Mouse (Mus musculus): ENCODE measurements around the gene Zzz3.

Zzz3 gene

DNA sequence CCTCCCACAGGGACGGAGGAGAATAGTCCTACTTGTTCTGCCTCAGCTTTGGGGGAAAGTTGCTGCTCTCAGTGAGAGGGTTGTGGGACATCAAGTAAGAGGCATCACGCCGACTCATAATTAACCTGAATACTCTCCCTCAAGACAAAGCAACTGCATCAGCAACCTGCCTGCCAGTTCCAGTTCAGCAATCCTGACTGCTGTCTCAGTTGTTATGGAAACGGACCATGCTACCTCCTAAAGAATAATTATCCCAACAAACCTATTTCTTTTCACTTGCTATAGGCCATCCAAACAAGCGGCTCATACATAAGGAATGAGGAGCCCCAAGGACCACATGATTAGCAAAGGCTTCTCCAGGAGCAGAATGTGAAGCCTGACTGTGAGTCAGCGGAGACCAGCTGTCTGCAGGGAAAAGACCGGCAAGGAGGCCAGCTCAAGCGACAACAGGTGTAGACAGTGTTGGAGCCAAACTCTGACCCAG is 100.2 kb downstream of the Zzz3 start:
- CTCF ChIA-PET, result no interaction called here

DNA sequence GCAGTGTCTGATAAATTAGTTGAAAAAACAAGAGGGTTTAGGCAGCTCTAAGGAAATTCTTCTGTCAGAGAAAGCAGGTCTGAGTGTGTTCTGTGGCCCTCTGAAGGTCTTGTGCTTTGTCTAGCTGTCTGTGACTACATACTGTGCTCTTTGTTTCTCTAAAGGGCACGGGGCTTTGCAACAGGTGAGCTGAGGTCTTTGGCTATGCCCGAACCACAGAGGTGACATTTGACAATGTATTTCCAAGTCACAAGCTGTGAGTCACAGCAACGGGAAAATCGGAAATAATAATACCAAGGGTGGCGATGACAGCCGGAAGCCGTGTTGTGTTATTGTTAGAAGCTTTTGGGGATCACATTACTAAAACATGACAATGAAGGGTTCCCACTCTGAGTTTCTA is 101.8 kb downstream of the Zzz3 start:
- CTCF ChIA-PET, result no interaction called here

GRCm38 (mm10) chr3:152497842-152498241 is 102.6 kb downstream of the Zzz3 start:
- CTCF ChIA-PET, result no interaction called here

GRCm38 (mm10) chr3:152498968-152499696 is 103.9 kb downstream of the Zzz3 start:
- CTCF ChIA-PET, result no interaction called here

- CTCF ChIA-PET, result no interaction called here
Measured at GRCm38 (mm10) chr3:152507900-152508299, 112.6 kb downstream of the Zzz3 start.

GRCm38 (mm10) chr3:152508419-152508993 is 113.2 kb downstream of the Zzz3 start:
- CTCF ChIA-PET, result no interaction called here

- CTCF ChIA-PET, result no interaction called here
Measured at GRCm38 (mm10) chr3:152509268-152509667, 114.0 kb downstream of the Zzz3 start.
